Mouse (Mus musculus) cerebellum, postnatal 4 days (tissue): ENCODE measurements at regions not wholly inside any gene's neighbourhood (a gene's known extent, or its start where the extent isn't known, plus 50 kb on each side); places are given as distances from the start of the nearest gene placed in this dataset.
A peak's percentile ranks its signal among the peaks of the same experiment; 100 is the strongest.

ENCODE experiments used
- DNase-seq, 2 experiments: peaks; one replicate each; pipeline ENCODE4 v3.0.0; 2022; ENCODE audit warnings: low spot score in 2 of 2, mixed read lengths in 1 of 2

DNA sequence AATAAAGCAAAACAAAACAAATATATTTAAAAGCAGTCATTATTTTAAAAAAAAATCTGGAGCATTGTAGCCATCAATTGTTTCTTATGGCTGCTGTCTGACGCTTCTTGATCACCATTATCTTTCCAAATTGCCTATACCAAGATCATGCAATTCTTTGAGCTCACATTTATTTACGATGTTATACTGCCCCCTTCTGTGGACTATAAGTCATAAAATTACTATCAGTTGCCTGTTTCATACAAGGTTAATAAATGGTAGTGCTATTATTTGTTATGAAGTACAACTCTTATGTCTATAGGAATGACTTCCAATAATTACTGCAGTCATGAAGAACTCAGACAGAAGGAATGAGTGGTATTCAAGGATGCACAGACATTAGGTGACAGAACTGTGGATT is 57.3 kb upstream of the Eda2r start:
- DNase-seq, result no peak

DNA sequence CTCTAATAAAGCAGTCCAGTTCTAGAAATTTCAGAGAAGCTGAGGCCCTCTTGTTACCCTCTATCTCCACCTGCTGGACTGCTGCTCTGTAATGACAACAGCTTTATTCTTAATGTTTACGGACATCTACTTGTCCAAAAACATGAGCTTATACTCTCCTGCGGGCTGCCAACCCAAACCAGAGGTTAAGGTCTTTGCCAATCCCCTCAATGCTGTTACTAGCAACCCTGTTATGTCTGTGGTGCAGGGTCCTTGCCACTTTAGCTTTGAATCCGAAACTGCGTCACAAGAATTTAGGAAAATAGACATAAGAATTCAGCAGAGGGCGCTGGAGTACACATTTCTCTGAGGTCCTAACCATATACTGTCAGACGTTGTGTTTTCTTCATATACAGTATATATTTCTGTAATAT is 54.4 kb upstream of the Eda2r start:
- peak in 1 of 2 experiments; percentile 22 for DNase-seq
